Mouse (Mus musculus) frontal cortex, adult (tissue): ENCODE results near the gene Med13l.

Source experiments
- ATAC-seq: cut with Nextera tagmentation; 2 replicates; pipeline ENCODE4 v1.9.2; 2017; ENCODE audit warnings: mild to moderate bottlenecking, moderate library complexity, mixed read lengths; ENCODE audit not compliant: low TSS enrichment

Med13l gene

DNA sequence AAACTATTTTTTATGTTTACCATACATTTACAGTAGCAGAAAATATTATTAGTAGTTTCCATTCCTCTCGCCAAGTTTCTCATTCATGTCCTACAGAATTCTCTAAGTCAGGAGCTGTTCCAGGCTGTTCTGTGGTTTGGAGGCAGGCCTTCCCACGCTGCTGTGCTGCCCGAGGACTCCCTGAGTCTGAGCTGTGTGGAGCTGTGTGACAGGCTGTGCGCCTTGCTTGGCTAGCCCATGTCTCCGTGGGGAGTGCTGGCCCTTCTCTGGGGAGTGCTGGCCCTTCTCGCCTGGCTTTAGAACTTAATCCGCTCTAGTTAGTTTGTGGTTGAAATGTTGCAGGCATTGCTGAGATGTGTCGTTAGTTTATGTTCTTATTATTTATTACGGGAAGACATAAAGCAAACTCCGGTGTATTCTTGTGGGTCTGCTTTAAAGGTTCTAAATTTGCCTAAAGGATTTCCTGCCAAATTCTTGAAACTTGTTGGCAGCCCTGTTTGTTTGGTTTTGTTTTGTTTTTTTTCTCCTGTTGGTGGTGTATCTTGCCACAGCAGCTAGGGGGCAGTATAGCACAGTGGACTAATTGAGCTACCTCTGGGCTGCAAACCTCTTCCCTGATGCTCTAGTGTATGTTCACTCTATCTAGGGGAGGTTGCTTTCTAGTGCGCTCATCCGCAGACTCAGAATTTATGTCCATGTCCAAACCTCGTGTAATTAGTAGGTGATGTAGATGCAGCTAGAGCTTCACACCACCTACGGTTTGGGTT is 34.2 kb downstream of the Med13l start:
- ATAC-seq = peak; percentile 82

DNA sequence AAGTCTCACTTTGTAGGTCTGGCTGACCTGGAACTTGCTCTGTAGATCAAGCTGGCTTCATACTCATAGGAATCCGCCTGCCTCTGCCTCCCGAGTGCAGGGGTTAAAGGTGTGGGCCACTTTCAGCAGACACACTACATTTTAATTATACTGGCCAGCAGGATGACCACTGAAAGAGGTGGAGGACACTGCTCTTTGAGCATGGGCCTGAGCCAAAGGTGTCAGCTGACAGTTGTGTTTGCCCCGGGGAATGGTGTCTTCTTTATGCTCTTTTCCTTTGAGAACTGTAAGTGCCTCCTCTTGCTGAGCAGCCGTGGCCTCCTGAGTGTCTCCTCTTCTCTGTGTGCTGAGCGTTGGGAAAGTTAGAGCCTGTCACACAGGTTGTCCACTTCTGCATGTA is 35.4 kb downstream of the Med13l start:
- no peak for ATAC-seq

- ATAC-seq = no peak
These were observed 36.1 kb downstream of the Med13l start for GRCm38 (mm10) chr5:118596452-118597092.

DNA sequence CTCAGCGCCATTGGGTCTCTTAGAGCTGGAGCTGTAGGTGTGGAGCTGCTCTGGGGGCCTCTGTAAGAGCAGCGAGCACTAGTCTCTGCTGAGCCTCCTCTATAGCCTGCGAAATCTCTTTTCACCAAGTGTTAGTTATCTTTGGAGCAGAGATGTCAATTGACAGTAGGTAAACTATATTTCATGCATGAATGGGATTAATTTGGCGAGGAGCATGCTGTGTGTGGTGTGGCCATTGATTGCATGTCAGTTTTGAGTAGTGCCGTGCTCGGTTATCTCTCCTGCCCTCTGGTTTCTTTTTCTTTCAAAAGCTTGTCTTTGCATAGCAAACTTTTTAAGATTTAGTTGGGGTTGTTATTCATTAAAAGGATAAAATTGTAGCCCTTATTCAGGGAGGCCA is 38.1 kb downstream of the Med13l start:
- ATAC-seq = no peak

GRCm38 (mm10) chr5:118601452-118601851 is 41.0 kb downstream of the Med13l start:
- ATAC-seq = no peak

DNA sequence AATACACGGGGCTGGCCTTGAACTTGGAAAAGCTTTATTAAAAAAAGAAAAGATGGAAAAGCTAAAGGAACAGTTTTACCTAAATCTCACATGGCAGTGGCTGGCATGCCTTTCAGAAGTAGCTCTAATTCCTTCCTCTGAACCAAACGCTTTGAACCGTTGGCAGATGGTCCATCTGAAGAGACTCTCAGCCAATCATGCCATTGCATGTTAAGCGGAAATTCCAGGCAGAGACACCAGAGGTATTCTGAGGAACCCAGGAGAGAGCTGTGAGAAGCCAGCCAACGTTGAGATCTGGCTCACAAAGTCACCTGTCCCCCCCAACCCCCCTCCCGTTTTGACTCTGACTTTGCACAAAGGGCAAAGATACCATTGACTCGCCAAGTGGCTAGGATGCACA is 42.2 kb downstream of the Med13l start:
- ATAC-seq = no peak

- ATAC-seq = peak; percentile 68
These were observed 45.1 kb downstream of the Med13l start for GRCm38 (mm10) chr5:118605424-118606067.

- ATAC-seq = no peak
These were observed 46.2 kb downstream of the Med13l start for GRCm38 (mm10) chr5:118606636-118607035.

- no peak for ATAC-seq
These were observed 47.4 kb downstream of the Med13l start for GRCm38 (mm10) chr5:118607900-118608299.

GRCm38 (mm10) chr5:118610468-118610867 is 50.0 kb downstream of the Med13l start:
- ATAC-seq = no peak

DNA sequence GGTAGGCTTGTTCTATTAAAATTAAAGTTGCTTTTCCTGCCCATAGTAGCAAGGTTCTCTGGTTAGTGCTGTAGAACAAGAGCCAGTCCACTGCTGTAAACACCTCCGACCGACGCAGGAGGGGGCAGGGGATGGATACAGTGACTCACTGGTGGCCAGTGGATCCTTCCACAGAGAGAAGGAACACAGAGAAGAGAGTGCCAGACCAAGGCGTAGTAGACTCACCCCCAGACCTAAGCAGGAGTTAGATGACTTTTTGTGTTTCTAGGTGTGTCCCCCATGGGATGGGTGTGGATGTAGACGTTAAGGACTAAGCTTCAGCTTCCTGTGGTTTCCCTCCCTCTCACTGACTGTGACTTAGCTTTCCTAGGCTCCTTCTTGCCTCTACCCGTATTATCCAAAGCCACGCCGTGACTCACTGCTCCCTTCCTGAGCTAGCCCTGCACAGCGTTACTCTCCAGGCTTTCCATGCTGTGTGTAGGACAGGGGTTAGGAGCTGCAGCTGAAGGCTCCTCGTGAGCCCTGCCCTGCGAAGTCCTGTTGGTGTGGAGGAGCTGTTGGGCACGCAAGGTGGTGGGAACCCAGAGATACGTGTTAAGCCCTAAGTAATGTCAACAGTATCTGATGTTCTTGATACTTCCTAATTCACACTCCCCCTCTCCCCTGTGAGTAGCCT is 52.6 kb downstream of the Med13l start:
- ATAC-seq = peak; percentile 20; the same call in 1 of the 2 replicates

- no peak for ATAC-seq
These were observed 53.2 kb downstream of the Med13l start for GRCm38 (mm10) chr5:118613704-118614103.

DNA sequence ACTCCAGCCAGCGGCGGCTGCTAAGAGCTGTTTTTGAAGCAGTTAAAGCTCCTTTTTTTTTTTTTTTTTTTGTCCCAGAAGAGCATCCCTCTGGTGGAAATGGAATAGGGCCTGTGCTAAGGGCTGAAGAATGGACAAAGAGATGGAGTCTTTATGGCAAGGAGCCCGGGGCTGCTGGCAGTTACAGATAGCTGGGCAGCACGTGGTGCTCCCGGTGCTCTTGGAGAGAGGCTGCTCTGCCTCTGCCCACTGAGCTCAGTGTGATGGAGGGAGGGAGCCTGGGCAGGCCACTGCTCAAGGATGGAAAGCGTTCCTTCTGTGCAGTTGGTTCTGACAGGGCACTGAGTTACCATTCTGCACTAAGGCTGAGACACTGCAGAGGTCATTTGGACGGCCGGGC is 53.6 kb downstream of the Med13l start:
- peak; percentile 28; the same call in 1 of the 2 replicates for ATAC-seq

DNA sequence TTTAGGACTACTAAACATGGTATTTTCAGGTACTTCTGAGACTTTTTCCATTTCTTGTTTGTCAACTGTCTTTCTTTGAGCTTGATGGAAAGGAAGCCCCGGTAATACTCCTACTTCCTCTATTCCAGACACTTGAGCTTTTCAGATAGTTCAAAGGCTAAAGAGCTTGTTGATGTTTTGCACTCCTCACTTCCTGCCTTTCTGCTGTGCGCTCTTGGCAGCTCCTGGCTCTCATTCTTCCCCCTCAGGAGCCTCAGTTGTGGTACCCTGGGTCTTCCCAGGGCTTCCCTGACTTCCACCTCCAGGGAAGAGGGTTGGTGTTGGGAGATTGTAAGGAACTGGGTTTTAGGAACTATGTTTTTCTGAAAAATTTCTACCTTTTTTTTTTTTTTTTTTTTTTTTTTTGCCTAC is 54.1 kb downstream of the Med13l start:
- no peak for ATAC-seq

GRCm38 (mm10) chr5:118618963-118619610 is 58.6 kb downstream of the Med13l start:
- no peak for ATAC-seq

GRCm38 (mm10) chr5:118619801-118620200 is 59.3 kb downstream of the Med13l start:
- ATAC-seq = 0 out of 2 replicates have a peak, but pooled peaks have one; percentile 18

- no peak for ATAC-seq
These were observed 59.9 kb downstream of the Med13l start for GRCm38 (mm10) chr5:118620330-118620910.

GRCm38 (mm10) chr5:118621877-118622276 is 61.4 kb downstream of the Med13l start:
- no peak for ATAC-seq

DNA sequence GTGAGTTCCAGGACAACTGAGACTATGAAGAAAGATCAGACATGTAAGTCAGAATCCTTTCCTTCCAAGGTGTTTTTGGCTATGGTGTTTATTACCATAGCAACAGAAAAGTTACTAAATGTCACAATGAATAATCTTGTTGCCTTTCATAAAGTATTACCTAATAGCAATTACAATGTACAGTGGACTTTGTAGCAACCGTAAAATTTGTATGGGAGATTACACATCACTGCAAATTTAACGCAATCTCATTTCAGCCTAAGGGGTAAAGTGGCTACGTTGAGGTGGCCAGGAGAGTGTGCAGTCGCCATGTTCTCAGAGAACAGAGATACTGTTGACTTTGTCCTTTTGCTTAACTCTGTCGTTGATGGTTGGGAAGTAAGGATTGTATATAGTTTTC is 61.9 kb downstream of the Med13l start:
- ATAC-seq = no peak

DNA sequence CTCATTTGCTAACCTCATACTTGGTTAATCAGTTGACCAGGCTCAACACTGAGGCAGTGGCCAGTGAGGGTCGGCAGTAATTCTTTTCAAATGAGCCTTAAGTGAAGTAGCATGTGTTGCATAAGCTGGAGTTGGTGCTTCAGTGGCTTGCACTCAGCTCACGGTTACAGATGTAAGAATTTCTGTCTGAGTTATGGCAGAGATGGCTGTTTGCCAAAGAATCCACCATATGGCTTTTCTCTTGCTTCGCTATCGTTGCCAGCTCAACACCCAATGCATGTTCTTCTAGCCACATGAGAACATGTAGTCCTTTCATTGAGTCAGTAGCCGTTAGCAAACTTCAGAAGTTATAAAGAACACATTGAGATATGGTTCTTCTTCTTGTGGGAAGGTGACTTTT is 63.3 kb downstream of the Med13l start:
- ATAC-seq = no peak

DNA sequence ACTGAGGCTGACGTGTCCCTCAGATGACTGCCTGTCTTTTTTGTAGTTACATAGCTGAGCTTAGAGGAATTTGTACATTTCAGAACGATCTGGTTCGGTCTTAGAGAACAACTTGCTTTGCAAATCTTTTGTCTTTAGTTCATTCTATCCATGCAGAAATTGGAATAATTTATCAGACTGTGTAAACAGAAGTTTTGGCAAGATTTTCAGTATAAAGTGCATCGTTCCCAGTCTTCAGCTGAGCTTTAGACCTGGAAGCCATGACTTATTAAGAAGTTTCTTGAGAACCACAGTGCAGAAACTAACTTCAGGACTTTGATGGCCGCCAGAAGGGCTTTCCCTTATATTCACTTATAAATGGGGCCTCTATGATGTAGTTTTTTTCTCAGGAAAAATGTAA is 67.2 kb downstream of the Med13l start:
- no peak for ATAC-seq
